Mouse (Mus musculus): ENCODE results near the gene Nalcn. TPM values are rescaled to one million over a fixed set of nuclear protein-coding genes. Genes with fewer than 3 reads are reported as not detected.
A peak's percentile ranks its signal among the peaks of the same experiment; 100 is the strongest.
"Not testable (repeated sequence)": the region's sequence is repeated elsewhere in the genome, so short reads cannot be mapped to it uniquely, and the experiment has no call there.

Nalcn gene
- 0.75 and 0.91 TPM in 2 replicates for polyA plus RNA-seq (2011; ENCODE audit: insufficient read depth, insufficient read length, low read depth, missing spikeins)

DNA sequence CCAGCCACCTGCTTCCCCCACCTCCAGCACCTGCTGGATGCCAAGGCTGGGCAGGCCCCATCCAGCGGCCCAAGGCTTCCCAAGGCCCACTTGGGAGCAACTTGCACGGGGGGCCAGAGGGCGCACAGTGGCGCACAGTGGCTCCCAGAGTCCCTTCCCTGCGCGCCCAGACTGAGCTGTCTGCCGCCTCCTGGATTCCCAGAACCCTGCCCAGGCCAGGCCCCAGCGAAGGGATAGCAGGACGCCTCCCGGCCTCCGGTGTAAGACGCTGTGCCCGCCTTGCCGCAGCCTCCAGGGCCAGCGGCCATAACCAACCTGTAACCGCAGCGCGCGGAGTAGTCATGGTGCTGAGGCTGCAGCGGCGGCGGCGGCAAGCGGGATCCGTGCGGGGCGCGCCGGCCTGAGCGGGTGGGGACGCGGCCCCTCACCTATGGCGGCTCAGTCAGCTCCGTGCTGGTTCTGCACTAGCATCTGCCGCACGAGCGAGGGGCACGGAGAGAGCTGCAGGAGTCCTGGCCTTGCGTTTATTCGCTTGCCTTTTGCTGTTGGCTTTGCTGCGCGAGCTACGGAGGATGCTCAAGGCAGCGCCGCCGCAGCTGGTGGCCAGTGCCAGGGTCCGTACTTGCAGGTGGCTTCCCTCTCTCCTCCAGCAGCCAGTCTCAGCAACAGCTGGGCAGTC lies at the start of gene Nalcn:
TSS of gene Nalcn (minus strand) at position 644 of the 679 bp plus-strand sequence.
- H3K4me1 ChIP-seq (ENCODE audit: control insufficient read depth, insufficient read depth, low read length), result no peaks in the 10 kb centered on the region
- no peaks in the 10 kb centered on the region; the same call in 1 of the 2 replicates for H3K9me3 ChIP-seq (replicated peaks; ENCODE audit: control insufficient read depth, insufficient read depth, low read length, poor library complexity, severe bottlenecking)
- no peak for TF ChIP-seq CTCF (IDR thresholded peaks at IDR 0.05; ENCODE audit: low read depth, low read length)
- TF ChIP-seq POLR2A (IDR thresholded peaks at IDR 0.05; ENCODE audit: insufficient read depth, low read length), result no peak
- TF ChIP-seq EP300 (IDR thresholded peaks at IDR 0.05; ENCODE audit: insufficient read depth, low read depth, low read length), result no peak
- H3K27ac ChIP-seq (ENCODE audit: insufficient read depth, low read length), result no peak within 1 kb of the TSS
- H3K27me3 ChIP-seq (ENCODE audit: control insufficient read depth, insufficient read depth, low read length, poor library complexity, severe bottlenecking), result no peaks in the 10 kb centered on the region
- peak within 1 kb of the TSS; percentile 75 for H3K4me3 ChIP-seq (ENCODE audit: low read depth, low read length)
- no peaks in the 10 kb centered on the region for H3K36me3 ChIP-seq (ENCODE audit: control insufficient read depth, insufficient read depth, low read length, poor library complexity, severe bottlenecking)
- peak within 1 kb of the TSS; percentile 64 for H3K9ac ChIP-seq (ENCODE audit: low read depth, poor library complexity, severe bottlenecking)

DNA sequence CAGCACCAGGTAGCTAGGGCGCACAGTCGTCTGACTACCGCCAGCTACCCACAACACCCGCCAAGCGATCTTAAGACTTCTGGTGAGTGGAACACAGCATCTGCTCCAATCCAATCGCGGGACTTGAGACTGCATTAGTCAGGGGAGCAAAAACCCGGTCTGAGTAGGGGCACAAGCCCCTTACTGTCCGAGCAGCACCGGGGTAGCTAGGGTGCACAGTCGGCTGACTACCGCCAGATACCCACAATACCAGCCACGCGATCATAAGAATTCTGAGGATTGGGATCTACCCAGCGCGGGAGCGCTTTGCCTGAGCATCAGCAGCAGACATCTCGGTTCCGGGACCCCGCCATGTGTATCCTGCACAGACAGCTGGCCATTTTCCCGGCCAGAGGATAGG lies 44.1 kb upstream of the Nalcn start:
- not testable (repeated sequence) for H3K9me3 ChIP-seq (replicated peaks; ENCODE audit: control insufficient read depth, insufficient read depth, low read length, poor library complexity, severe bottlenecking); H3K27me3 ChIP-seq (ENCODE audit: control insufficient read depth, insufficient read depth, low read length, poor library complexity, severe bottlenecking); H3K4me1 ChIP-seq (ENCODE audit: control insufficient read depth, insufficient read depth, low read length); H3K36me3 ChIP-seq (ENCODE audit: control insufficient read depth, insufficient read depth, low read length, poor library complexity, severe bottlenecking); H3K27ac ChIP-seq (ENCODE audit: insufficient read depth, low read length)
- Histone ChIP-seq H3K4me3 (ENCODE audit: low read depth, low read length) (peak overlapping the region; percentile 73), H3K9ac (ENCODE audit: low read depth, poor library complexity, severe bottlenecking) (peak overlapping the region; percentile 43; the same call in 1 of the 2 replicates)

DNA sequence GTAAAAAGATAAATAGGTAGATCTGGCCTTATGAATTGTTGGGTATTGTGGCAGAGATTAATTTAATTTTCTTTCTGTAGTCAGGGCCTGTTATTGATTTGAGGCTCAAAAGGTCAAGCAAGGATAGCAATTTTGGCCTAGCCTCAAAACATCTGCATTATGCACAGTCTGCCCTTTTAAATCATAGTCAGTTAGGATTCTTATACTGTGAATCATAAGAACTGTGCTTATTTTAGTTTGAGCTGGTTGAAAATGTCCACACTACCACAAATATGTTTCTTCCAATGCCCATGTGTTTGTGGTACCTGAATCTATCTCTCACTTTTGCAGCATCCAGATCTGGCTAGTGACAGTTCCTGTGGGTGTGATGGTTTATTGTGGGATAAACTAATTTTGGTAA lies 37.5 kb upstream of the Nalcn start:
- TF ChIP-seq CTCF (IDR thresholded peaks at IDR 0.05; ENCODE audit: low read depth, low read length) (no peak), EP300 (IDR thresholded peaks at IDR 0.05; ENCODE audit: insufficient read depth, low read depth, low read length) (no peak), POLR2A (IDR thresholded peaks at IDR 0.05; ENCODE audit: insufficient read depth, low read length) (no peak)
- Histone ChIP-seq H3K9ac (ENCODE audit: low read depth, poor library complexity, severe bottlenecking) (no peak overlapping the region), H3K4me1 (ENCODE audit: control insufficient read depth, insufficient read depth, low read length) (no peaks in the 10 kb centered on the region), H3K4me3 (ENCODE audit: low read depth, low read length) (no peak overlapping the region), H3K36me3 (ENCODE audit: control insufficient read depth, insufficient read depth, low read length, poor library complexity, severe bottlenecking) (no peaks in the 10 kb centered on the region), H3K27me3 (ENCODE audit: control insufficient read depth, insufficient read depth, low read length, poor library complexity, severe bottlenecking) (no peaks in the 10 kb centered on the region), H3K9me3 (replicated peaks; ENCODE audit: control insufficient read depth, insufficient read depth, low read length, poor library complexity, severe bottlenecking) (no peaks in the 10 kb centered on the region), H3K27ac (ENCODE audit: insufficient read depth, low read length) (no peak overlapping the region)

DNA sequence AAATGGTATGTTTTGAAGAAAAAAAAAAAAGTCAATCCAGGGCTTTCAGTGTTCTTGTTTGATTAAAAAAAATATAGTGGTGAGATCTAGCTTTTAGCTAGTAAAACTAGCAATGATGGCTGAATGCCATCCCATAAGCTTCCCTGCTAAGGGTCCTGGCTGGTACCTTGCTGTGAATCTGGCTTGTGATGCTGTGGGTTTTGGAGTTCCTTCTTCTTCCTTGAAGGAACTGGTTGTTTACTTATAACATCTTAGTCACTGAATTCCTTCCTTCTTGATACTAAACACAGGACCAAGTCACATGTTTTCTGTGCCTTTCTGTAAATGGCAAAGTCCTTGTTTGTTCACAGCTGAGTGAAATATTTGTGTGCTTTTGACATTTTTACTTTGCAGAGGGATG lies 36.3 kb upstream of the Nalcn start:
- H3K4me1 ChIP-seq (ENCODE audit: control insufficient read depth, insufficient read depth, low read length), result no peaks in the 10 kb centered on the region
- H3K36me3 ChIP-seq (ENCODE audit: control insufficient read depth, insufficient read depth, low read length, poor library complexity, severe bottlenecking), result no peaks in the 10 kb centered on the region
- H3K9me3 ChIP-seq (replicated peaks; ENCODE audit: control insufficient read depth, insufficient read depth, low read length, poor library complexity, severe bottlenecking), result no peaks in the 10 kb centered on the region
- H3K4me3 ChIP-seq (ENCODE audit: low read depth, low read length), result no peak overlapping the region
- no peak overlapping the region for H3K9ac ChIP-seq (ENCODE audit: low read depth, poor library complexity, severe bottlenecking)
- TF ChIP-seq CTCF (IDR thresholded peaks at IDR 0.05; ENCODE audit: low read depth, low read length) (no peak), POLR2A (IDR thresholded peaks at IDR 0.05; ENCODE audit: insufficient read depth, low read length) (no peak), EP300 (IDR thresholded peaks at IDR 0.05; ENCODE audit: insufficient read depth, low read depth, low read length) (no peak)
- no peaks in the 10 kb centered on the region for H3K27me3 ChIP-seq (ENCODE audit: control insufficient read depth, insufficient read depth, low read length, poor library complexity, severe bottlenecking)
- no peak overlapping the region for H3K27ac ChIP-seq (ENCODE audit: insufficient read depth, low read length)

DNA sequence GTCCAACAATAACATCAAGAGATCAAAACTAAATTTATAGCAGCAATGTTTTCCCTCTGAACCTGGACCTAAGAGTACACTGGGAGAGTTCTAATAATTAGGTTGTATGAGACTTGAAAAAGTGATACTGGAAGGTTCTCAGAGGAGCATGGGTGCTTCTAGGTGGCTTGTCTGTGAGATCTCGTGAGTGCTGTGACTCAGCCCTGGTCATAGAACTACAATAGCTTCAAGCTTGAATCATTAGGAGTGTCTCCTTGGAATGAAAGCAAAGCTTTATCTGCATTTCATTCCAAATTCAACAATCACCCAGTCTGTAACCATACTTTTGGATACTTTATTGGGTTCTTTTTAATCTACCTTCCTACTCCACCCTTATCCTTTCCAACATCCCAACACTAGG lies 35.4 kb upstream of the Nalcn start:
- no peak overlapping the region for H3K4me3 ChIP-seq (ENCODE audit: low read depth, low read length)
- TF ChIP-seq CTCF (IDR thresholded peaks at IDR 0.05; ENCODE audit: low read depth, low read length) (no peak), EP300 (IDR thresholded peaks at IDR 0.05; ENCODE audit: insufficient read depth, low read depth, low read length) (no peak), POLR2A (IDR thresholded peaks at IDR 0.05; ENCODE audit: insufficient read depth, low read length) (no peak)

DNA sequence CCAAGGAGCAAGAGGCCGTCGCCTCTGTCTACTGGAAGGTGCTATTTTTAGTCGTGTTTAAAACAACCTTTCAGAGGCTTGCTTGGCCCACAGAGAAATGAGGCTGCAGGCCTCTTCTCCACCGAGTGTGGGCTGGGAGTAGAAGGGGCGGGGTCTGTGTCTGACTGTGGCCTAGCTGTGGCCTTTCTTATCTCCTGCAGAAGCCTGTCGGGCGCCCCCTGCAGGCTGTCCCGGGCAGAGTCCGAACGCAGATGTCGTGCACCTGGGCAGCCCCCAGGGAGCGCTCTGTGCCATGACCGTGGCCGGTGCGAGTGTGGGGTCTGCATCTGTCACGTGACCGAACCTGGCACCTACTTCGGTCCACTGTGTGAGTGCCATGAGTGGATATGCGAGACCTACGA lies 34.1 kb upstream of the Nalcn start:
- no peak overlapping the region for H3K9ac ChIP-seq (ENCODE audit: low read depth, poor library complexity, severe bottlenecking)
- no peaks in the 10 kb centered on the region for H3K4me1 ChIP-seq (ENCODE audit: control insufficient read depth, insufficient read depth, low read length)
- TF ChIP-seq POLR2A (IDR thresholded peaks at IDR 0.05; ENCODE audit: insufficient read depth, low read length), result no peak
- peak; percentile 93 for TF ChIP-seq CTCF (IDR thresholded peaks at IDR 0.05; ENCODE audit: low read depth, low read length)
- 0 out of 2 replicates have a peak, but pooled peaks have one; percentile 23 for TF ChIP-seq EP300 (IDR thresholded peaks at IDR 0.05; ENCODE audit: insufficient read depth, low read depth, low read length)
- H3K27me3 ChIP-seq (ENCODE audit: control insufficient read depth, insufficient read depth, low read length, poor library complexity, severe bottlenecking), result no peaks in the 10 kb centered on the region
- no peaks in the 10 kb centered on the region for H3K9me3 ChIP-seq (replicated peaks; ENCODE audit: control insufficient read depth, insufficient read depth, low read length, poor library complexity, severe bottlenecking)
- H3K36me3 ChIP-seq (ENCODE audit: control insufficient read depth, insufficient read depth, low read length, poor library complexity, severe bottlenecking), result no peaks in the 10 kb centered on the region
- H3K4me3 ChIP-seq (ENCODE audit: low read depth, low read length), result no peak overlapping the region
- H3K27ac ChIP-seq (ENCODE audit: insufficient read depth, low read length), result no peak overlapping the region

More for the DNA sequence above, 35.4 kb upstream of the Nalcn start:
- Histone ChIP-seq H3K27me3 (ENCODE audit: control insufficient read depth, insufficient read depth, low read length, poor library complexity, severe bottlenecking) (no peaks in the 10 kb centered on the region), H3K27ac (ENCODE audit: insufficient read depth, low read length) (no peak overlapping the region), H3K36me3 (ENCODE audit: control insufficient read depth, insufficient read depth, low read length, poor library complexity, severe bottlenecking) (no peaks in the 10 kb centered on the region), H3K9ac (ENCODE audit: low read depth, poor library complexity, severe bottlenecking) (no peak overlapping the region), H3K9me3 (replicated peaks; ENCODE audit: control insufficient read depth, insufficient read depth, low read length, poor library complexity, severe bottlenecking) (no peaks in the 10 kb centered on the region), H3K4me1 (ENCODE audit: control insufficient read depth, insufficient read depth, low read length) (no peaks in the 10 kb centered on the region)
